Mouse (Mus musculus): ENCODE data around the gene Sco2. TPM values are rescaled to one million over a fixed set of nuclear protein-coding genes. Genes with fewer than 3 reads are reported as not detected.

Sco2 gene
- total and polyA plus RNA-seq, 3 experiments: 17.1 to 34.7 (median 27.2) TPM

DNA sequence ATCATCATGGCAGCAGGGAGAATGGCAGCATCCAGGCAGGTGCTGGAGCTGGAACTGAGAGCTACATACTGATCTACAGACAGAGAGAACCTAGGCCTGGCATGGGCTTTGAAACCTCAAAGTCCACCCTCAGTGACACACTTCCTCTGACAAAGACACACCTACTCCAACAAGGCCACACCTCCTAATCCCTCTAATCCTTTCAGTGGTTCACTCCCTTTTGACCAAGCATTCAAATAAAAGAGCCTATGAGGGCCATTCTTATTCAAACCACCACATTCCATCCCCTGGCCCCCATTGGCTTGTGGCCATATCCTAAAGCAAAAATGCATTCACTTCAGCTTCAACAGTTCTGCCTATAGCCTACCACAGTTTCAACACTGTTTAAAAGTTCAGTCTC lies 33.0 kb upstream of the Sco2 start:
- no peaks in the 10 kb centered on the region for H3K79me2 ChIP-seq (replicated peaks; ENCODE audit: control insufficient read depth, extremely low read depth, insufficient read depth, poor library complexity, severe bottlenecking)
- H3K4me2 ChIP-seq (ENCODE audit: insufficient read depth, low read depth, poor library complexity, severe bottlenecking): no peak overlapping the region
- no peaks in the 10 kb centered on the region for H3K4me1 ChIP-seq (ENCODE audit: control insufficient read depth in 1 of 2, insufficient read depth in 2 of 2)
- H3K9ac ChIP-seq (ENCODE audit: insufficient read depth, low read depth): no peak overlapping the region
- peaks cover 3% of the 10 kb centered on the region for H3K27me3 ChIP-seq (replicated peaks)
- no peak overlapping the region for H3K4me3 ChIP-seq (replicated peaks in 1 of 3; ENCODE audit: low read depth in 2 of 3, low read length in 2 of 3, poor library complexity in 1 of 3)
- no peaks in the 10 kb centered on the region for H3K36me3 ChIP-seq (replicated peaks in 1 of 2; ENCODE audit: control insufficient read depth in 1 of 2, insufficient read depth in 1 of 2, low read length in 1 of 2)
- no peak overlapping the region for H3K27ac ChIP-seq (ENCODE audit: insufficient read depth, low read depth)
- peaks cover 15% of the 10 kb centered on the region for H3K9me3 ChIP-seq (replicated peaks; ENCODE audit: low read length)
- in situ Hi-C loops (cut with MboI; ENCODE audit: low pct_ligation_motif_present, low pct_unique_long_range_greater_than_20kb, low sequenced_read_pairs) (no loop called here), dilution Hi-C loops (cut with MboI; ENCODE audit: extremely low pct_ligation_motif_present, extremely low pct_unique_long_range_greater_than_20kb, low sequenced_read_pairs) (no loop called here)
- no peak for TF ChIP-seq RAD21 (IDR thresholded peaks at IDR 0.05; ENCODE audit: low read depth, low read length)
- TF ChIP-seq ETS1 (conservative IDR thresholded peaks at IDR 0.05; ENCODE audit: low read depth, low read length): no peak
- no peak for TF ChIP-seq NELFE (IDR thresholded peaks at IDR 0.05; ENCODE audit: low read depth, low read length)
- DNase-seq (ENCODE audit: extremely low read depth): no peak

DNA sequence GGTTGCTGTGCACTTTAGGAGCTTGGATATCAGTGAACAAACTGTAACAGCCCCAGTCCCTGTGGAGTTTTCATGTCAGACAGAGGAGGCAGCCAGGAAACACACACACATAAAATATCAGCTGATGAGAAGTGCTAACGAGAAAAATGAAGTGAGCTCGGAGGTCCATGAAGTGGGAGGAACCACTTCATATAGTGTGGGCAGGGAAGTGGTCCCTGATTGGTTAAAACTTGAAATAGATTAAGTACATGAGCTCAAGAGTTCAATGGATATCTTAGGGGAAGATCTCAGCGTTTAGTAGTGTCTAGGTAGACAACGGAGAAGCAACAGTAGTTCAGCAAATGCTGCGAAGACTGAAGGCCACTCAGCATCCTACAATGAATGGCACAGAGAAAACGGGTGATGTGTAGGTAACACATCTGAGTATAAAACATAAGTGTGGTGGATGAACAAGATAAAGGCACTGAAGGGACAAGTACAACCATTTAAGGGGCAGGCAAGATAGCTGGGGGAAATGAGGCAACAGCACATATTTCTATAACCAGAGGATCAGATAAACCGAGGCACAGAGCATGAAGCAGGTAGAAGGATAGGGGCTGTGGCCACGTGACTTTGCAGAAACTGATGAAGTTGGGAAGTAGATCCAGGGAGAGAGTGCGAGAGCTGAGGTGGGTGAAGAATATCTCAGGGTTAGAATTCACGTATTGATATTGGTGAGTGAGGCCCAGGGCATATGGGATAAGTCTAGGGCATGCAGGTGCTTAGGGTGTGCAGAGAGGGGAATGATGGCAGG lies 31.4 kb upstream of the Sco2 start:
- no peaks in the 10 kb centered on the region for H3K36me3 ChIP-seq (replicated peaks in 1 of 2; ENCODE audit: control insufficient read depth in 1 of 2, insufficient read depth in 1 of 2, low read length in 1 of 2)
- no peak for DNase-seq (ENCODE audit: extremely low read depth)
- TF ChIP-seq NRF1 (IDR thresholded peaks at IDR 0.05; ENCODE audit: low read depth, low read length) (no peak), GABPA (IDR thresholded peaks at IDR 0.05; ENCODE audit: insufficient replicate concordance, low read depth, low read length) (no peak), SIN3A (IDR thresholded peaks at IDR 0.05; ENCODE audit: low read length) (no peak), TCF12 (IDR thresholded peaks at IDR 0.05; ENCODE audit: low read depth, low read length) (no peak), KAT2A (IDR thresholded peaks at IDR 0.05; ENCODE audit: insufficient replicate concordance, low read length) (no peak), HCFC1 (IDR thresholded peaks at IDR 0.05; ENCODE audit: low read depth, low read length) (no peak), ELF1 (IDR thresholded peaks at IDR 0.05; ENCODE audit: low read depth, low read length) (no peak), SMC3 (IDR thresholded peaks at IDR 0.05; ENCODE audit: low read depth, low read length) (no peak)
- H3K9ac ChIP-seq (ENCODE audit: insufficient read depth, low read depth): no peak overlapping the region
- H3K4me3 ChIP-seq (replicated peaks in 1 of 3; ENCODE audit: low read depth in 2 of 3, low read length in 2 of 3, poor library complexity in 1 of 3): no peak overlapping the region
- no peak overlapping the region for H3K27ac ChIP-seq (ENCODE audit: insufficient read depth, low read depth)
- in situ Hi-C loops (cut with MboI; ENCODE audit: low pct_ligation_motif_present, low pct_unique_long_range_greater_than_20kb, low sequenced_read_pairs): no loop called here
- no peaks in the 10 kb centered on the region for H3K4me1 ChIP-seq (ENCODE audit: control insufficient read depth in 1 of 2, insufficient read depth in 2 of 2)
- no peak overlapping the region for H3K4me2 ChIP-seq (ENCODE audit: insufficient read depth, low read depth, poor library complexity, severe bottlenecking)
- H3K79me2 ChIP-seq (replicated peaks; ENCODE audit: control insufficient read depth, extremely low read depth, insufficient read depth, poor library complexity, severe bottlenecking): no peaks in the 10 kb centered on the region
- H3K27me3 ChIP-seq (replicated peaks): peaks cover 7% of the 10 kb centered on the region
- H3K9me3 ChIP-seq (replicated peaks; ENCODE audit: low read length): peaks cover 13% of the 10 kb centered on the region
- dilution Hi-C loops (cut with MboI; ENCODE audit: extremely low pct_ligation_motif_present, extremely low pct_unique_long_range_greater_than_20kb, low sequenced_read_pairs): no loop called here

DNA sequence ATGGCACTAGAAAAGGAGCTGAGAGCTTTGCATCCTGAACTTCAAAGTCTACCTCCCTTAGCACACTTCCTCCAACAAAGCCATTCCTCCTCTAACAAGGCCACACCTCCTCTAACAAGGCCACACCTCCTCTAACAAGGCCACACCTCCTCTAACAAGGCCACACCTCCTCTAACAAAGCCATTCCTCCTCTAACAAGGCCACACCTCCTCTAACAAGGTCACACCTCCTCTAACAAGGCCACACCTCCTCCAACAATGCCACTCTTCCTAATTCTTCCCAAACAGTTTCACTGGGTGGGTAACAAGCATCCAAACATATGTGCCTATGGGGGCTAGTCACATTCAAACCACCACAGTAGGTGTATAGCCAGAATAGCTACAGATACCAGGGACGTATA lies 28.8 kb upstream of the Sco2 start:
- Histone ChIP-seq H3K9me3 (replicated peaks; ENCODE audit: low read length) (peaks cover 5% of the 10 kb centered on the region), H3K4me3 (replicated peaks in 1 of 3; ENCODE audit: low read depth in 2 of 3, low read length in 2 of 3, poor library complexity in 1 of 3) (no peak overlapping the region), H3K27ac (ENCODE audit: insufficient read depth, low read depth) (no peak overlapping the region), H3K79me2 (replicated peaks; ENCODE audit: control insufficient read depth, extremely low read depth, insufficient read depth, poor library complexity, severe bottlenecking) (no peaks in the 10 kb centered on the region), H3K4me1 (ENCODE audit: control insufficient read depth in 1 of 2, insufficient read depth in 2 of 2) (no peaks in the 10 kb centered on the region), H3K9ac (ENCODE audit: insufficient read depth, low read depth) (no peak overlapping the region), H3K27me3 (replicated peaks) (peaks cover 14% of the 10 kb centered on the region), H3K4me2 (ENCODE audit: insufficient read depth, low read depth, poor library complexity, severe bottlenecking) (no peak overlapping the region), H3K36me3 (replicated peaks in 1 of 2; ENCODE audit: control insufficient read depth in 1 of 2, insufficient read depth in 1 of 2, low read length in 1 of 2) (no peaks in the 10 kb centered on the region)
- DNase-seq (ENCODE audit: extremely low read depth): peak; percentile 4
- TF ChIP-seq NRF1 (IDR thresholded peaks at IDR 0.05; ENCODE audit: low read depth, low read length): no peak
- TF ChIP-seq ZNF384 (IDR thresholded peaks at IDR 0.05; ENCODE audit: low read depth, low read length): no peak
- no peak for TF ChIP-seq CHD2 (IDR thresholded peaks at IDR 0.05; ENCODE audit: low read length)
- no peak for TF ChIP-seq TCF12 (IDR thresholded peaks at IDR 0.05; ENCODE audit: low read depth, low read length)
- TF ChIP-seq MAX (IDR thresholded peaks at IDR 0.05; ENCODE audit: low read length): no peak
- TF ChIP-seq MEF2A (IDR thresholded peaks at IDR 0.05; ENCODE audit: borderline replicate concordance, low read depth, low read length): no peak
- TF ChIP-seq POLR2AphosphoS2 (IDR thresholded peaks at IDR 0.05; ENCODE audit: low read depth, low read length): no peak
- TF ChIP-seq ETS1 (conservative IDR thresholded peaks at IDR 0.05; ENCODE audit: low read depth, low read length): no peak
- no peak for TF ChIP-seq UBTF (IDR thresholded peaks at IDR 0.05; ENCODE audit: low read depth, low read length)
- TF ChIP-seq ELF1 (IDR thresholded peaks at IDR 0.05; ENCODE audit: low read depth, low read length): no peak
- no peak for TF ChIP-seq IRF4 (IDR thresholded peaks at IDR 0.05; ENCODE audit: low read depth, low read length)
- no peak for TF ChIP-seq RAD21 (IDR thresholded peaks at IDR 0.05; ENCODE audit: low read depth, low read length)
- no peak for TF ChIP-seq USF2 (conservative IDR thresholded peaks at IDR 0.05; ENCODE audit: low read depth, low read length)
- no peak for TF ChIP-seq KAT2A (IDR thresholded peaks at IDR 0.05; ENCODE audit: insufficient replicate concordance, low read length)
- dilution Hi-C loops (cut with MboI; ENCODE audit: extremely low pct_ligation_motif_present, extremely low pct_unique_long_range_greater_than_20kb, low sequenced_read_pairs) (no loop called here), in situ Hi-C loops (cut with MboI; ENCODE audit: low pct_ligation_motif_present, low pct_unique_long_range_greater_than_20kb, low sequenced_read_pairs) (no loop called here)
